Mouse (Mus musculus) G1E (cell line): ENCODE measurements at regions not wholly inside any gene's neighbourhood (a gene's known extent, or its start where the extent isn't known, plus 50 kb on each side); places are given as distances from the start of the nearest gene placed in this dataset.

Experiments used
- CTCF ChIP-seq: IDR thresholded peaks from 2 replicates; pipeline ENCODE4 v1.5.1; 2012; ENCODE audit warnings: low read depth, low read length, inconsistent platforms, mixed read lengths
- GATA1 ChIP-seq: IDR thresholded peaks from 2 replicates; pipeline ENCODE4 v1.6.1; 2012; ENCODE audit warnings: borderline replicate concordance, low read length, inconsistent platforms, mixed read lengths
- GATA2 ChIP-seq: IDR thresholded peaks from 2 replicates; pipeline ENCODE4 v1.6.1; 2012; ENCODE audit warnings: low read depth, low read length, inconsistent platforms, borderline replicate concordance

- TF ChIP-seq CTCF, result no peak
- TF ChIP-seq GATA1, result no peak
- no peak for TF ChIP-seq GATA2
Observed at GRCm38 (mm10) chr8:87379296-87379695, 93.1 kb downstream of the Cbln1 start.
